Comparison of ENCODE assay signal across 16 mouse cellular contexts in genomic region chr4:106960476-106960875, GRCm38 (mm10). TPM values are rescaled to one million over a fixed set of nuclear protein-coding genes. Genes with fewer than 3 reads are reported as not detected.
A peak's percentile ranks its signal among the peaks of the same experiment; 100 is the strongest.
DNase-seq lines count a peak whose midpoint lies in the region; ATAC-seq and TF ChIP-seq lines count a peak whose summit lies in the region.
"Had no signal": no experiment of that assay in that cellular context is flagged by ENCODE, and none has a peak within 500 bp of the region (broad histone marks: within the 10 kb centered on the region; RNA-seq: fewer than 3 reads in every experiment).

No protein-coding gene starts in this region.

- WGBS in hindbrain, embryonic 10.5 days: 84% methylated on average over 2 of the region's 2 CpGs
- WGBS in hindbrain, embryonic 14.5 days: 72% methylated on average over 2 of the region's 2 CpGs
- 62% methylated on average over 2 of the region's 2 CpGs for WGBS in forebrain, embryonic 14.5 days
- WGBS in neural tube, embryonic 13.5 days: 64% methylated on average over 2 of the region's 2 CpGs

- no peak overlapping the region for H3K4me3 ChIP-seq in hindbrain, embryonic 10.5 days
- no peak overlapping the region for H3K4me3 ChIP-seq in hindbrain, embryonic 14.5 days (replicated peaks; ENCODE audit: low read length)
- no peak overlapping the region for H3K4me3 ChIP-seq in C2C12 (ENCODE audit: insufficient read depth, poor library complexity, severe bottlenecking)
- H3K4me3 ChIP-seq in forebrain, embryonic 14.5 days (ENCODE audit: low read depth, low read length): no peak overlapping the region
- no peak overlapping the region for H3K4me3 ChIP-seq in neural tube, embryonic 13.5 days
- H3K4me3 ChIP-seq: embryonic facial prominence, embryonic 13.5 days; heart, embryonic 13.5 days; liver, embryonic 12.5 days had no signal

- peaks cover 56% of the 10 kb centered on the region for H3K79me3 ChIP-seq in C2C12 (ENCODE audit: low read depth)

- H3K9ac ChIP-seq in hindbrain, embryonic 14.5 days: no peak overlapping the region
- H3K9ac ChIP-seq in forebrain, embryonic 14.5 days (ENCODE audit: low read length): no peak overlapping the region
- H3K9ac ChIP-seq in neural tube, embryonic 13.5 days: no peak overlapping the region
- H3K9ac ChIP-seq: embryonic facial prominence, embryonic 13.5 days; heart, embryonic 13.5 days; liver, embryonic 12.5 days had no signal

- no peak for TF ChIP-seq CTCF in C2C12 (IDR thresholded peaks at IDR 0.05; ENCODE audit: control insufficient read depth, insufficient read depth, insufficient read length)

- H3K9me3 ChIP-seq in hindbrain, embryonic 10.5 days: no peaks in the 10 kb centered on the region
- H3K9me3 ChIP-seq in hindbrain, embryonic 14.5 days (ENCODE audit: control insufficient read depth, low read length): no peaks in the 10 kb centered on the region
- no peaks in the 10 kb centered on the region for H3K9me3 ChIP-seq in forebrain, embryonic 14.5 days (replicated peaks; ENCODE audit: control insufficient read depth, low read length)
- H3K9me3 ChIP-seq in neural tube, embryonic 13.5 days: no peaks in the 10 kb centered on the region
- H3K9me3 ChIP-seq: embryonic facial prominence, embryonic 13.5 days; heart, embryonic 13.5 days; liver, embryonic 12.5 days had no signal

- no peak for ATAC-seq in hindbrain, embryonic 14.5 days (ENCODE audit: low FRiP score)
- ATAC-seq in forebrain, embryonic 14.5 days: no peak
- ATAC-seq in neural tube, embryonic 13.5 days (ENCODE audit: low read depth): no peak
- no peak for ATAC-seq in megakaryocyte progenitor cell, adult 5-6 weeks (replicated peaks; ENCODE audit: poor library complexity)
- ATAC-seq: liver, embryonic 12.5 days had no signal

- no peak overlapping the region for H3ac ChIP-seq in C2C12 (ENCODE audit: control insufficient read depth, insufficient read length, low read depth)

- 0 out of 2 replicates have a peak overlapping the region, but pooled peaks have one; percentile 50 for H3K27ac ChIP-seq in hindbrain, embryonic 10.5 days
- H3K27ac ChIP-seq in hindbrain, embryonic 14.5 days: no peak overlapping the region
- peak overlapping the region; percentile 81 for H3K27ac ChIP-seq in forebrain, embryonic 14.5 days (ENCODE audit: low read depth, low read length)
- H3K27ac ChIP-seq in neural tube, embryonic 13.5 days (replicated peaks): peak overlapping the region; percentile 72
- H3K27ac ChIP-seq: embryonic facial prominence, embryonic 13.5 days; heart, embryonic 13.5 days; liver, embryonic 12.5 days had no signal

- H3K4me2 ChIP-seq in hindbrain, embryonic 14.5 days (replicated peaks): no peak overlapping the region
- H3K4me2 ChIP-seq in forebrain, embryonic 14.5 days (ENCODE audit: low read length): no peak overlapping the region
- no peak overlapping the region for H3K4me2 ChIP-seq in neural tube, embryonic 13.5 days
- H3K4me2 ChIP-seq: embryonic facial prominence, embryonic 13.5 days; heart, embryonic 13.5 days; liver, embryonic 12.5 days had no signal

- H3K4me1 ChIP-seq in hindbrain, embryonic 10.5 days (replicated peaks): peaks cover 87% of the 10 kb centered on the region
- peaks cover 60% of the 10 kb centered on the region for H3K4me1 ChIP-seq in hindbrain, embryonic 14.5 days (replicated peaks; ENCODE audit: control insufficient read depth, insufficient read depth, low read length)
- H3K4me1 ChIP-seq in forebrain, embryonic 14.5 days (ENCODE audit: control insufficient read depth, insufficient read depth, low read length): peaks cover 75% of the 10 kb centered on the region
- peaks cover 97% of the 10 kb centered on the region for H3K4me1 ChIP-seq in neural tube, embryonic 13.5 days (replicated peaks)

- H3K79me2 ChIP-seq in C2C12 (ENCODE audit: control insufficient read depth, insufficient read depth): peaks cover 99% of the 10 kb centered on the region

- H3K36me3 ChIP-seq in hindbrain, embryonic 10.5 days: peaks cover 54% of the 10 kb centered on the region
- peaks cover under 1% of the 10 kb centered on the region; the same call in 1 of the 2 replicates for H3K36me3 ChIP-seq in hindbrain, embryonic 14.5 days (replicated peaks; ENCODE audit: control insufficient read depth, insufficient read depth)
- H3K36me3 ChIP-seq in C2C12 (ENCODE audit: control insufficient read depth, insufficient read depth): peaks cover 13% of the 10 kb centered on the region
- H3K36me3 ChIP-seq in forebrain, embryonic 14.5 days (ENCODE audit: control insufficient read depth, insufficient read depth, low read length): peaks cover 3% of the 10 kb centered on the region; the same call in 1 of the 2 replicates
- 0 out of 2 replicates have a peak, but pooled peaks cover 3% of the 10 kb centered on the region for H3K36me3 ChIP-seq in neural tube, embryonic 13.5 days

- H3K27me3 ChIP-seq in hindbrain, embryonic 10.5 days (ENCODE audit: insufficient read depth, poor library complexity, severe bottlenecking): no peaks in the 10 kb centered on the region
- no peaks in the 10 kb centered on the region for H3K27me3 ChIP-seq in hindbrain, embryonic 14.5 days (ENCODE audit: control insufficient read depth, insufficient read depth, low read length)
- H3K27me3 ChIP-seq in C2C12 (ENCODE audit: control insufficient read depth, insufficient read depth, insufficient read length): no peaks in the 10 kb centered on the region
- H3K27me3 ChIP-seq in forebrain, embryonic 14.5 days (replicated peaks; ENCODE audit: control insufficient read depth, insufficient read depth, low read length): no peaks in the 10 kb centered on the region
- no peaks in the 10 kb centered on the region for H3K27me3 ChIP-seq in neural tube, embryonic 13.5 days
- H3K27me3 ChIP-seq: embryonic facial prominence, embryonic 13.5 days; heart, embryonic 13.5 days; liver, embryonic 12.5 days had no signal

- DNase-seq in hindbrain, embryonic 10.5 days (ENCODE audit: low spot score): no peak
- DNase-seq in hindbrain, embryonic 14.5 days (ENCODE audit: low spot score): no peak
- DNase-seq in forebrain, embryonic 14.5 days (ENCODE audit: low spot score): no peak
- no peak for DNase-seq in right cerebral cortex, adult 2 months (ENCODE audit: low spot score in 2 of 2)
- no peak for DNase-seq in heart, adult 8-10 months (ENCODE audit: low spot score)
- DNase-seq: cerebellum, postnatal 14 days; gastrocnemius, postnatal 14 days; layer of hippocampus, adult 9-11 months; right cerebral cortex, postnatal 4 days; thymus, postnatal 14 days had no signal

TF ChIP-seq in C2C12, 6 proteins besides CTCF, POLR2A, EP300 and RAD21:
- no peak for TF ChIP-seq FOSL1 (IDR thresholded peaks at IDR 0.05; ENCODE audit: insufficient read depth, low read length, poor library complexity, severe bottlenecking)
- TF ChIP-seq MAX (IDR thresholded peaks at IDR 0.05): no peak
- TF ChIP-seq MYOG (IDR thresholded peaks at IDR 0.05; ENCODE audit: control insufficient read depth, extremely low read depth, insufficient read length): no peak
- TF ChIP-seq CEBPB (IDR thresholded peaks at IDR 0.05; ENCODE audit: low read depth): no peak
- peak; percentile 60 for TF ChIP-seq MYOD1 (IDR thresholded peaks at IDR 0.05; ENCODE audit: control insufficient read depth, insufficient read length, low read depth)
- no peak for TF ChIP-seq USF1 (IDR thresholded peaks at IDR 0.05; ENCODE audit: low read depth)

RNA-seq across cellular contexts. Expression of gene Ssbp3, which starts 50.0 kb away (rescaled TPM):
- polyA plus RNA-seq in hindbrain, embryonic 10.5 days (2016; fragmentation: Nextera tagmentation; extraction: Ambion mirVana): 140 and 180 TPM in 2 replicates
- polyA plus RNA-seq in hindbrain, embryonic 14.5 days (2014; fragmentation: Nextera tagmentation; extraction: Ambion mirVana): 93.0 and 100 TPM in 2 replicates
- 74.7 TPM for polyA plus RNA-seq in C2C12 (2012; fragmentation: generic; extraction: Trizol)
- 118 and 127 TPM in 2 replicates for polyA plus RNA-seq in forebrain, embryonic 14.5 days (2014; fragmentation: Nextera tagmentation; extraction: Ambion mirVana)
- 186 and 191 TPM in 2 replicates for polyA plus RNA-seq in neural tube, embryonic 13.5 days (2015; fragmentation: Nextera tagmentation; extraction: Ambion mirVana)
- total RNA-seq in heart, adult 8-10 months (2022): 10 to 100 TPM; 34.2 to 42.5 (median 36.2) TPM
- 35.5 and 36.5 TPM in 2 replicates for total RNA-seq in megakaryocyte progenitor cell, adult 5-6 weeks (2015)
- total RNA-seq in megakaryocyte progenitor cell, adult 5-6 weeks (2017): 16.0 and 30.8 TPM in 2 replicates
